Mouse (Mus musculus) lung, postnatal 0 days (tissue): Measurements from ENCODE around the gene Alg14.

Experiments used
- CTCF ChIP-seq: IDR thresholded peaks from 2 replicates; pipeline ENCODE4 v1.5.1; 2016; ENCODE audit warnings: antibody characterized with exemption, mild to moderate bottlenecking
- EP300 ChIP-seq: IDR thresholded peaks from 2 replicates; pipeline ENCODE4 v1.6.1; 2016; ENCODE audit warnings: antibody characterized with exemption, mild to moderate bottlenecking, control low read depth

DNA sequence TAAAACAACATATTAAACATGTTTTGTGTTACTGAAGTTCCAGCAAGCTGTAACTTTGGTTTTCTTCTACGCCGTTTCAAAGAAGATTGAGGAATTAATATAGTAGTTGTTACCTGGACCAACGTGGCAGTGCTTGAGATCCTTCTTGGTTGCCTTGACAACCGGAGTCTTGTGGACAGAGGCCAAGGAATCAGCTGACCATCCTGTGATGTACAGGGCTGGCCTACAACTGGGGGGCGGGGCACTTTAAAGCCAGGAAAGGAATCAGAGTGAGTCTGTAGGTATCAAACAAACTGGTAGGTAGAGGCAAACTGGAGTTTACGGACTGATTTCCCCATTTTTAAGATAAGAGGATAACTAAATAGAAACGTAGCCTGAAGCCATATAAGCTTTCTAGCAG lies 67.7 kb downstream of the Alg14 start:
- TF ChIP-seq CTCF, result no peak
- TF ChIP-seq EP300, result no peak
